Mouse (Mus musculus) liver, embryonic 11.5 days (tissue): ENCODE measurements at regions not wholly inside any gene's neighbourhood (a gene's known extent, or its start where the extent isn't known, plus 50 kb on each side); places are given as distances from the start of the nearest gene placed in this dataset.

Experiments
- ATAC-seq: fragments of 200-750 bp; cut with Nextera tagmentation; replicated peaks from 2 replicates; pipeline ENCODE4 v1.8.0; 2017; ENCODE audit warnings: moderate number of reproducible peaks, mild to moderate bottlenecking, moderate TSS enrichment, moderate library complexity; ENCODE audit not compliant: low FRiP score
- DNase-seq: peaks from one replicate; pipeline ENCODE4 v3.0.0-alpha.2; 2017; ENCODE audit warnings: low spot score
- H3K27ac ChIP-seq: fragments of 300-500 bp; sonication (generic); 2 replicates; pipeline ENCODE4 v1.5.1; 2014; ENCODE audit warnings: mild to moderate bottlenecking, low read depth, low read length, control low read depth
- H3K27me3 ChIP-seq: fragments of 300-500 bp; sonication (generic); replicated peaks from 2 replicates; pipeline ENCODE4 v1.6.1; 2014; ENCODE audit warnings: low read length, mixed read lengths; ENCODE audit not compliant: control insufficient read depth, insufficient read depth
- H3K36me3 ChIP-seq: fragments of 300-500 bp; sonication (generic); 2 replicates; pipeline ENCODE4 v1.6.1; 2014; ENCODE audit warnings: mild to moderate bottlenecking, low read length, moderate library complexity, mixed read lengths; ENCODE audit not compliant: control insufficient read depth, insufficient read depth
- H3K4me1 ChIP-seq: fragments of 300-500 bp; sonication (generic); replicated peaks from 2 replicates; pipeline ENCODE4 v1.6.1; 2014; ENCODE audit warnings: low read length, mixed read lengths; ENCODE audit not compliant: control insufficient read depth, insufficient read depth
- H3K4me2 ChIP-seq: fragments of 300-500 bp; sonication (generic); 2 replicates; pipeline ENCODE4 v1.6.1; 2014; ENCODE audit warnings: mild to moderate bottlenecking, control low read depth, moderate library complexity
- H3K4me3 ChIP-seq: fragments of 300-500 bp; sonication (generic); 2 replicates; pipeline ENCODE4 v1.5.1; 2014; ENCODE audit warnings: low read depth, low read length, control low read depth
- H3K9ac ChIP-seq: fragments of 300-500 bp; sonication (generic); 2 replicates; pipeline ENCODE4 v1.6.1; 2014; ENCODE audit warnings: low read depth, low read length, control low read depth
- H3K9me3 ChIP-seq: fragments of 300-500 bp; sonication (generic); 2 replicates; pipeline ENCODE4 v1.6.1; 2016; ENCODE audit warnings: low read length, inconsistent platforms, mixed read lengths; ENCODE audit not compliant: control insufficient read depth
- WGBS: fragments of 180-500 bp; shearing (Covaris S2); extraction: QIAGEN DNeasy Blood & Tissue Kit; methylation state at CpG from one replicate; pipeline ENCODE4 v1.1.7; 2014; 5-methylcytosine and 5-hydroxymethylcytosine counted together

GRCm38 (mm10) chr2:11394675-11395349 is 159.1 kb downstream of the Pfkfb3 start:
- no peak for ATAC-seq
- Histone ChIP-seq H3K4me1 (no peaks in the 10 kb centered on the region), H3K36me3 (no peaks in the 10 kb centered on the region), H3K27ac (no peak overlapping the region), H3K4me2 (no peak overlapping the region), H3K9me3 (no peaks in the 10 kb centered on the region), H3K27me3 (no peaks in the 10 kb centered on the region), H3K9ac (no peak overlapping the region), H3K4me3 (no peak overlapping the region)
- 47% methylated on average over 4 of the region's 5 CpGs for WGBS
- no peak for DNase-seq

- H3K4me2 ChIP-seq = no peak overlapping the region
- H3K4me3 ChIP-seq = no peak overlapping the region
- no peaks in the 10 kb centered on the region for H3K4me1 ChIP-seq
- H3K36me3 ChIP-seq = no peaks in the 10 kb centered on the region
- H3K9me3 ChIP-seq = no peaks in the 10 kb centered on the region
- H3K27me3 ChIP-seq = no peaks in the 10 kb centered on the region
- DNase-seq = no peak
- no peak for ATAC-seq
- no peak overlapping the region for H3K27ac ChIP-seq
- H3K9ac ChIP-seq = no peak overlapping the region
- 78% methylated on average over 6 of the region's 6 CpGs for WGBS
Measured at GRCm38 (mm10) chr2:11391725-11392124, 162.2 kb downstream of the Pfkfb3 start.

- 42% methylated on average over 6 of the region's 6 CpGs for WGBS
- Histone ChIP-seq H3K4me2 (no peak overlapping the region), H3K4me3 (no peak overlapping the region)
Measured at GRCm38 (mm10) chr2:11390667-11391334, 163.1 kb downstream of the Pfkfb3 start.

GRCm38 (mm10) chr2:11387623-11388022 is 166.3 kb downstream of the Pfkfb3 start:
- H3K36me3 ChIP-seq = no peaks in the 10 kb centered on the region

More at GRCm38 (mm10) chr2:11390667-11391334, 163.1 kb downstream of the Pfkfb3 start:
- no peak for ATAC-seq
- no peaks in the 10 kb centered on the region for H3K4me1 ChIP-seq
- no peaks in the 10 kb centered on the region for H3K27me3 ChIP-seq
- no peak for DNase-seq
- H3K27ac ChIP-seq = no peak overlapping the region
- no peaks in the 10 kb centered on the region for H3K36me3 ChIP-seq
- no peaks in the 10 kb centered on the region for H3K9me3 ChIP-seq
- H3K9ac ChIP-seq = no peak overlapping the region

GRCm38 (mm10) chr2:11383815-11384214 is 170.1 kb downstream of the Pfkfb3 start:
- no peaks in the 10 kb centered on the region for H3K9me3 ChIP-seq
- no peak overlapping the region for H3K4me3 ChIP-seq
- DNase-seq (no peak), ATAC-seq (no peak)
- no peaks in the 10 kb centered on the region for H3K36me3 ChIP-seq
- no peak overlapping the region for H3K27ac ChIP-seq
- no peaks in the 10 kb centered on the region for H3K4me1 ChIP-seq
- H3K4me2 ChIP-seq = no peak overlapping the region
- H3K9ac ChIP-seq = no peak overlapping the region
- H3K27me3 ChIP-seq = no peaks in the 10 kb centered on the region
- 28% methylated on average over 2 of the region's 2 CpGs for WGBS

More at GRCm38 (mm10) chr2:11387623-11388022, 166.3 kb downstream of the Pfkfb3 start:
- Histone ChIP-seq H3K9me3 (no peaks in the 10 kb centered on the region), H3K4me3 (no peak overlapping the region), H3K4me1 (no peaks in the 10 kb centered on the region), H3K27me3 (no peaks in the 10 kb centered on the region), H3K9ac (no peak overlapping the region), H3K4me2 (no peak overlapping the region), H3K27ac (no peak overlapping the region)
- DNase-seq (no peak), ATAC-seq (no peak)
- WGBS = 76% methylated on average over 2 of the region's 2 CpGs

- H3K4me2 ChIP-seq = no peak overlapping the region
- no peak for ATAC-seq
- no peak for DNase-seq
Measured at GRCm38 (mm10) chr2:11377213-11377612, 176.7 kb downstream of the Pfkfb3 start.

GRCm38 (mm10) chr2:11375726-11376454 is 178.0 kb downstream of the Pfkfb3 start:
- Histone ChIP-seq H3K27me3 (no peaks in the 10 kb centered on the region), H3K9me3 (no peaks in the 10 kb centered on the region), H3K4me1 (no peaks in the 10 kb centered on the region), H3K9ac (no peak overlapping the region), H3K36me3 (no peaks in the 10 kb centered on the region), H3K4me2 (no peak overlapping the region), H3K27ac (no peak overlapping the region), H3K4me3 (no peak overlapping the region)
- WGBS = 76% methylated on average over 10 of the region's 10 CpGs
- DNase-seq (no peak), ATAC-seq (no peak)

More at GRCm38 (mm10) chr2:11377213-11377612, 176.7 kb downstream of the Pfkfb3 start:
- WGBS = 58% methylated on average over 2 of the region's 2 CpGs
- no peaks in the 10 kb centered on the region for H3K9me3 ChIP-seq
- no peak overlapping the region for H3K9ac ChIP-seq
- H3K27ac ChIP-seq = no peak overlapping the region
- no peak overlapping the region for H3K4me3 ChIP-seq
- no peaks in the 10 kb centered on the region for H3K4me1 ChIP-seq
- H3K27me3 ChIP-seq = no peaks in the 10 kb centered on the region
- H3K36me3 ChIP-seq = no peaks in the 10 kb centered on the region

- no peak overlapping the region for H3K4me3 ChIP-seq
- H3K4me1 ChIP-seq = no peaks in the 10 kb centered on the region
- H3K36me3 ChIP-seq = no peaks in the 10 kb centered on the region
- no peak overlapping the region for H3K4me2 ChIP-seq
- no peak overlapping the region for H3K27ac ChIP-seq
- no peaks in the 10 kb centered on the region for H3K9me3 ChIP-seq
- no peak for DNase-seq
- no peak for ATAC-seq
- H3K27me3 ChIP-seq = no peaks in the 10 kb centered on the region
- H3K9ac ChIP-seq = no peak overlapping the region
- 50% methylated on average over 6 of the region's 6 CpGs for WGBS
Measured at GRCm38 (mm10) chr2:11375092-11375491, 178.8 kb downstream of the Pfkfb3 start.
